Mouse (Mus musculus) ES-E14 (cell line): ENCODE results near the gene Mmel1. TPM values are rescaled to one million over a fixed set of nuclear protein-coding genes. Genes with fewer than 3 reads are reported as not detected.

Source experiments
- DNase-seq: peaks from one replicate; pipeline ENCODE4 v3.0.0-alpha.2; 2013; ENCODE audit warnings: low read depth, low spot score
- H3K27ac ChIP-seq: 2 replicates; pipeline ENCODE4 v1.5.1; 2012; ENCODE audit warnings: low read depth, mild to moderate bottlenecking, low read length, moderate library complexity, mixed read lengths; ENCODE audit not compliant: poor library complexity, insufficient read depth, severe bottlenecking
- H3K36me3 ChIP-seq: 2 replicates; pipeline ENCODE4 v1.6.1; 2012; ENCODE audit warnings: mild to moderate bottlenecking, low read length, moderate library complexity, mixed read lengths; ENCODE audit not compliant: control insufficient read depth, poor library complexity, insufficient read depth, severe bottlenecking
- H3K4me1 ChIP-seq, 2 experiments: fragments of 150-350 bp in 1 of 2; sonication (generic) in 1 of 2; 2 replicates each; pipeline ENCODE4 v1.6.1; 2012; ENCODE audit warnings: low read length in 2 of 2, mild to moderate bottlenecking in 1 of 2, mixed read lengths in 1 of 2; ENCODE audit not compliant: control insufficient read depth in 2 of 2, insufficient read depth in 2 of 2, poor library complexity in 1 of 2
- H3K4me3 ChIP-seq, 2 experiments: fragments of 150-350 bp in 1 of 2; sonication (generic) in 1 of 2; 2 replicates each; pipeline ENCODE4 v1.5.1; 2012; ENCODE audit warnings: low read length in 2 of 2, low read depth in 1 of 2, mild to moderate bottlenecking in 1 of 2, mixed read lengths in 1 of 2; ENCODE audit not compliant: insufficient read depth in 1 of 2, poor library complexity in 1 of 2, severe bottlenecking in 1 of 2
- H3K9ac ChIP-seq: 2 replicates; pipeline ENCODE4 v1.6.1; 2012; ENCODE audit warnings: low read depth, mild to moderate bottlenecking, low read length, mixed read lengths; ENCODE audit not compliant: poor library complexity, insufficient read depth, severe bottlenecking
- H3K9me3 ChIP-seq: fragments of 150-350 bp; sonication (generic); 2 replicates; pipeline ENCODE4 v1.6.1; 2012; ENCODE audit warnings: low read depth, mild to moderate bottlenecking, low read length; ENCODE audit not compliant: control insufficient read depth, insufficient read depth
- CHD2 ChIP-seq: IDR thresholded peaks from 2 replicates; pipeline ENCODE4 v1.6.1; 2014; ENCODE audit warnings: mild to moderate bottlenecking, low read depth, low read length, inconsistent platforms
- HCFC1 ChIP-seq: IDR thresholded peaks from 2 replicates; pipeline ENCODE4 v1.6.1; 2012; ENCODE audit warnings: low read length, inconsistent platforms, borderline replicate concordance; ENCODE audit not compliant: insufficient read depth
- MAFK ChIP-seq: IDR thresholded peaks from 2 replicates; pipeline ENCODE4 v1.6.1; 2014; ENCODE audit warnings: mild to moderate bottlenecking, low read depth, low read length, inconsistent platforms; ENCODE audit not compliant: insufficient read depth
- ZC3H11A ChIP-seq: IDR thresholded peaks from 2 replicates; pipeline ENCODE4 v1.6.1; 2012; ENCODE audit warnings: low read depth, mild to moderate bottlenecking, inconsistent platforms, low read length, borderline replicate concordance
- ZNF384 ChIP-seq: IDR thresholded peaks from 2 replicates; pipeline ENCODE4 v1.6.1; 2012; ENCODE audit warnings: low read depth, low read length, inconsistent platforms
- in situ Hi-C, 2 experiments: fragments of 600-800 bp; cut with MboI; formaldehyde crosslinking; loops; one replicate each; pipeline ENCODE4 v1.15.1; 2025; ENCODE audit warnings: low sequenced_read_pairs in 2 of 2, inconsistent platforms in 1 of 2; ENCODE audit not compliant: unreplicated experiment in 2 of 2
- total RNA-seq: library from RNA; depleted of rRNA; stranded (reverse); fragments of 300-350 nt; gene quantifications from 2 replicates; pipeline ENCODE4 v1.2.3, GENCODE M21; 2012

The Mmel1 gene
- total RNA-seq, 1 experiment, result 2.4 TPM

DNA sequence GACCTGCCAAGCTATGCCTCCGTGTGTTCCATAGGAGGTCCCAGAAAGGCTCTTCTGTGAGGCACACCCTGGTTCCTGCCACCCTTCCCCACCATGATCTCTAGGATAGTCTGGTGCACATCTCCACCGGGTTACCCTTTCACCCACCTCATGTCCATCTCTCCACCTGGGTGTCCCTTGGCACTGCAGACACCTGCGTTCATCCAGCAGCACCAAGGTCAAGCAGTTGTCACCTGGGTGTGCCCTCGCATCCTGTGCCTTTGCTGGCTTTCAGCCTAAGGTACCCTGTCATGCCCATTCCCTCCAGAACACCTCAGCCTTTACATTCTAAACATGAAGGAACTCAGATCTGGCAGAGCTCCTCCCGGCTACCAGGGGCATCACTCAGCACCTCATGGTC lies 3.0 kb upstream of the Mmel1 start:
- DNase-seq, result no peak
- no peak overlapping the region for H3K4me3 ChIP-seq
- in situ Hi-C loops, result no loop called here
- H3K36me3 ChIP-seq, result no peaks in the 10 kb centered on the region
- TF ChIP-seq HCFC1 (no peak), ZNF384 (no peak), MAFK (no peak), CHD2 (no peak), ZC3H11A (no peak)
- peaks cover 0 to 2% of the 10 kb centered on the region in 2 experiments; a peak in 1 of 4 replicates for H3K4me1 ChIP-seq
- H3K27ac ChIP-seq, result no peak overlapping the region
- H3K9me3 ChIP-seq, result no peaks in the 10 kb centered on the region
- H3K9ac ChIP-seq, result no peak overlapping the region

- TF ChIP-seq HCFC1 (no peak), ZNF384 (no peak), CHD2 (no peak), ZC3H11A (no peak), MAFK (no peak)
- no peak overlapping the region for H3K9ac ChIP-seq
- H3K4me1 ChIP-seq, result peaks cover 0 to 8% of the 10 kb centered on the region in 2 experiments; a peak in 1 of 4 replicates
- H3K27ac ChIP-seq, result no peak overlapping the region
- no peaks in the 10 kb centered on the region for H3K9me3 ChIP-seq
- no peak overlapping the region for H3K4me3 ChIP-seq
- in situ Hi-C loops, result no loop called here
- no peaks in the 10 kb centered on the region for H3K36me3 ChIP-seq
- DNase-seq, result no peak
These were observed 2.1 kb upstream of the Mmel1 start for GRCm38 (mm10) chr4:154867257-154867656.

GRCm38 (mm10) chr4:154870721-154871120 lies 1.3 kb downstream of the Mmel1 start:
- TF ChIP-seq HCFC1 (no peak), ZNF384 (no peak), MAFK (no peak), CHD2 (no peak), ZC3H11A (no peak)
- H3K9ac ChIP-seq, result no peak overlapping the region
- H3K27ac ChIP-seq, result no peak overlapping the region
- no peaks in the 10 kb centered on the region for H3K36me3 ChIP-seq
- H3K4me3 ChIP-seq, result no peak overlapping the region
- no peak for DNase-seq
- in situ Hi-C loops, result no loop called here
- peaks cover 0 to 10% of the 10 kb centered on the region in 2 experiments; a peak in 1 of 4 replicates for H3K4me1 ChIP-seq
- H3K9me3 ChIP-seq, result no peaks in the 10 kb centered on the region

DNA sequence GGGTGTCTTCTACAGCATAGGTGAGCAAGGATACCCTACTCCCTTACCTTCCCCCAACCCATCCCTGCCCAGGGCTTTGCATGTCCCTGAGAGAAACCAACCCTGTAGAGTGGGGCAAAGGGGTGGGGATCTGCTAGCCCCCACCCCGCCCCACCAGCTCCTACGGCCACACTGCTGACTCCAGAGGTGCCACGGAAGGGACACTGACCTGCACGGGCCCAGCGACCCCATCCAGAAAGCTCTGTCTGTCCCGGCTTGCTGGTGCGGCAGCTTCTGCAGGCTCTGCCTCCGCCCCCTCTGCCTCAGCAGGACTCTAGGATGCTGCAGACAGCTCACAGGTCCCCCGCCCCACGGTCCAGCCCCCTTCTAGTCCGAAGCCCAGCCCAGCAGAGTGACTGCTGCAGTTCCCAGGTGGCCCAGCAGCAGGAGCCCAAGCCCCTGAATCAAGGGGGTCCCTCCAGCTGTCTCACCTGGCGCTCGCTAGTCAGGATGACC lies 2.4 kb downstream of the Mmel1 start:
- DNase-seq, result peak; percentile 71
- in situ Hi-C loops, result no loop called here
- Histone ChIP-seq H3K36me3 (no peaks in the 10 kb centered on the region), H3K9ac (no peak overlapping the region), H3K27ac (no peak overlapping the region), H3K9me3 (no peaks in the 10 kb centered on the region), H3K4me3 (peak overlapping the region in 1 of 2 experiments; percentile 39; a peak in 1 of 4 replicates), H3K4me1 (peaks cover 0 to 10% of the 10 kb centered on the region in 2 experiments; a peak in 1 of 4 replicates)
- TF ChIP-seq ZNF384 (no peak), CHD2 (no peak), ZC3H11A (no peak), MAFK (0 out of 2 replicates have a peak, but pooled peaks have one; percentile 11), HCFC1 (no peak)

DNA sequence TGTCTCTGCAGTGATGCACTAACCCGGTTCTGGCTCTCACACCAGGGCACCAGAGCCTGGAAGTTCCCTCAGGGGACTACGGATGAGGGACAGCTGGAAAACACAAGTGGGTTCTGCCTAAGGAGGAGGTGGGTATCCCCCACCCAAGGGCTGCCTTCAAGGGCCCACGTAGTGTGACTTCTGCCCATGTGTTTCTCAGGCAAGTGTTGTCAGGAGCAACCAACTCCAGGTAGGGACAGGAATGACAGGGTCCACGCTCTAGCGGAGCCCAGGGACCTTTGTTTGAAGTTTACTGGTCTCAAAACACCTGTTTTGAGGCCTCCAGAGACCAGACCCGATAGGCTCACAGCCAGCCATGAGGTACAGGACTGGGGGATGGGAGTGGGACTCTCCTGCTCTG lies 3.8 kb downstream of the Mmel1 start:
- in situ Hi-C loops, result no loop called here
- no peak for DNase-seq
- TF ChIP-seq HCFC1, result no peak
- no peak for TF ChIP-seq ZNF384
- Histone ChIP-seq H3K9ac (no peak overlapping the region), H3K4me1 (peaks cover 0 to 10% of the 10 kb centered on the region in 2 experiments; a peak in 1 of 4 replicates), H3K4me3 (no peak overlapping the region), H3K9me3 (no peaks in the 10 kb centered on the region), H3K27ac (no peak overlapping the region), H3K36me3 (no peaks in the 10 kb centered on the region)
